Mouse (Mus musculus) small intestine, adult 2 months (tissue): ENCODE measurements around the gene Cblb.
A peak's percentile ranks its signal among the peaks of the same experiment; 100 is the strongest.

Source experiments
- CTCF ChIP-seq: fragments of 200-500 bp; IDR thresholded peaks from 2 replicates; pipeline ENCODE4 v1.5.1; 2012; ENCODE audit warnings: low read depth, mild to moderate bottlenecking, control low read depth, inconsistent platforms, low read length, moderate library complexity, mixed read lengths; ENCODE audit not compliant: insufficient replicate concordance, insufficient read length; ENCODE audit errors: extremely low read depth
- POLR2A ChIP-seq: fragments of 200-500 bp; IDR thresholded peaks from 2 replicates; pipeline ENCODE4 v1.6.1; 2012; ENCODE audit warnings: low read depth, mild to moderate bottlenecking, control low read depth, inconsistent platforms, low read length, moderate library complexity

GRCm38 (mm10) chr16:52182057-52182456 is 151.0 kb downstream of the Cblb start:
- TF ChIP-seq CTCF, result peak; percentile 50; the same call in 1 of the 2 replicates
- no peak for TF ChIP-seq POLR2A
